Mouse (Mus musculus) heart, embryonic 12.5 days (tissue): ENCODE measurements around the gene Rgs16. TPM values are rescaled to one million over a fixed set of nuclear protein-coding genes. Genes with fewer than 3 reads are reported as not detected.

Source experiments
- ATAC-seq: fragments of 200-750 bp; cut with Nextera tagmentation; 2 replicates; pipeline ENCODE4 v1.8.0; 2017; ENCODE audit warnings: moderate TSS enrichment, moderate library complexity; ENCODE audit not compliant: insufficient number of reproducible peaks, low FRiP score
- H3K27ac ChIP-seq: fragments of 300-500 bp; sonication (generic); 2 replicates; pipeline ENCODE4 v1.5.1; 2016; ENCODE audit warnings: mild to moderate bottlenecking, moderate library complexity; ENCODE audit not compliant: poor library complexity, severe bottlenecking
- H3K27me3 ChIP-seq: fragments of 300-500 bp; sonication (generic); replicated peaks from 2 replicates; pipeline ENCODE4 v1.6.1; 2016; ENCODE audit warnings: mild to moderate bottlenecking, moderate library complexity
- H3K36me3 ChIP-seq: fragments of 300-500 bp; sonication (generic); 2 replicates; pipeline ENCODE4 v1.6.1; 2016; ENCODE audit warnings: mild to moderate bottlenecking, moderate library complexity
- H3K4me1 ChIP-seq: fragments of 300-500 bp; sonication (generic); replicated peaks from 2 replicates; pipeline ENCODE4 v1.6.1; 2016; ENCODE audit warnings: mild to moderate bottlenecking
- H3K4me2 ChIP-seq: fragments of 300-500 bp; sonication (generic); 2 replicates; pipeline ENCODE4 v1.6.1; 2016; ENCODE audit warnings: mild to moderate bottlenecking, moderate library complexity
- H3K4me3 ChIP-seq: fragments of 300-500 bp; sonication (generic); 2 replicates; pipeline ENCODE4 v1.5.1; 2016; ENCODE audit warnings: mild to moderate bottlenecking
- H3K9ac ChIP-seq: fragments of 300-500 bp; sonication (generic); 2 replicates; pipeline ENCODE4 v1.6.1; 2016; ENCODE audit warnings: mild to moderate bottlenecking, moderate library complexity
- H3K9me3 ChIP-seq: fragments of 300-500 bp; sonication (generic); replicated peaks from 2 replicates; pipeline ENCODE4 v1.6.1; 2016; ENCODE audit warnings: mild to moderate bottlenecking, moderate library complexity
- WGBS: fragments of 180-500 bp; shearing (Covaris S2); methylation state at CpG from one replicate; pipeline ENCODE4 v1.1.7; 2016; 5-methylcytosine and 5-hydroxymethylcytosine counted together
- polyA plus RNA-seq: library from polyadenylated mRNA; unstranded; fragments of >200 nt; fragmentation: Nextera tagmentation; extraction: Ambion mirVana; gene quantifications from 2 replicates; pipeline ENCODE4 v1.2.1, GENCODE M21; 2016

Gene Rgs16
- polyA plus RNA-seq, 1 experiment from 2014 or later = 4.7 TPM

DNA sequence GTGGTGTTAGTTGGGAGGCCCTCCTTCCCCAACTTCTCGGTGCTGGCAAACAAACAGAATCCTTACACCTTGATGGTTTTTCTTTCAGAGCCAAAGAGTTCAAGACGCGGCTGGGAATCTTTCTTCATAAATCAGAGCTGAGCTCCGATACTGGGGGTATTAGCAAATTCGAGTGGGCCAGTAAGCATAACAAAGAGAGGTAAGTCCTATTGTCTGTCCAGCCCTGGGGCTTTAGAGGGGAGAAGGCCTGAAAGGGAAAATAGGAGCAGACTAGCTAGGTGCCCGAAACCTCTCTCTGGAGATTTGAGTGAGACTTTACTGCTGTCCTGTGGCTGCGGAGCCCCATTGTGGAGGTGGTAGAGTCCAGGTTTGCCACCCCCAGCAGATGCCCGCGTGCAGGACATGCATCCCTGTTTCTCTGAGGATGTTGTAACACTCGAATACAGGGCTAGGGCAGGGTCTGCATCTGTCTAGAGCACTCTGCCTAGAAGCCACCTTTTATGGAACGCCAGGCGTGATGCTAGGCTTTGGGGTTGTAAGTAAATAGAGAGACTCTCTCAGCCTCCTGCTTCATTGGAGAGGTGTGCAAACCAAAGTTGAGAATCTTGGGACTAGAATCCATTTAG is 739 bp downstream of the Rgs16 start:
- no peak for ATAC-seq
- Histone ChIP-seq H3K27ac (no peak overlapping the region), H3K4me3 (peak overlapping the region; percentile 46), H3K4me2 (peak overlapping the region; percentile 87), H3K9me3 (no peaks in the 10 kb centered on the region), H3K4me1 (peaks cover 23% of the 10 kb centered on the region), H3K36me3 (peaks cover 5% of the 10 kb centered on the region), H3K9ac (no peak overlapping the region), H3K27me3 (peaks cover 46% of the 10 kb centered on the region)
- 39% methylated on average over 12 of the region's 12 CpGs for WGBS

DNA sequence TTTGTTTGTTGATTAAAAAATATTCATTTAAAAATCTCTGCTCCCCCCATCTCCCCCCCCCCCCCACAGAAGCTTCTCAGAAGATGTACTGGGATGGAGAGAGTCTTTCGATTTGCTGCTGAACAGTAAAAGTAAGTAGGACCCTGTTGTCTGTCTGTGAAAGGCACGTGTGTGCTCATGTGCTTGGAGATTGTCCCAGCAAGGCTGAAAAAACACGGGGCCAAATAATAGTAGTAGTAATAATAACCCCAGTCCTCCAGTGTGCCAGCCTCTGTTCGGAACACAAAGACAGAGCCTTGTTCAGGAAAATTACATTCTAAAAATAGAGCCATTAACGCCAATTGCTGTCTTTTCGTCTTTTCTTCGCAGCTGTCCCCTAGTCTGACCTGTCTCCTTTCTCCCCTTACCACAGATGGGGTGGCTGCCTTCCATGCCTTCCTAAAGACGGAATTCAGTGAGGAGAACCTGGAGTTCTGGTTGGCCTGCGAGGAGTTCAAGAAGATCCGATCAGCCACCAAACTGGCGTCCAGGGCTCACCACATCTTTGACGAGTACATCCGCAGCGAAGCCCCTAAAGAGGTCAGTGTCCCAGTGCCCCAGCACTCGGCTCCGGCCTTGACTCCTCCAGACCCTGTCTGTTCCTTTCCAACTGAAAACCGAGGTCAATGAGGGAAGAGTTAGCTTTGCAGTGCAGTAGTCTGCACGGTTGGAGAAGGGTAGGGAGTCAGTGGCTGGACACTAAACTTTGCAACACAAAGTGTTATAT is 1.6 kb downstream of the Rgs16 start:
- no peak for ATAC-seq
- Histone ChIP-seq H3K27ac (no peak overlapping the region), H3K36me3 (peaks cover 5% of the 10 kb centered on the region)

DNA sequence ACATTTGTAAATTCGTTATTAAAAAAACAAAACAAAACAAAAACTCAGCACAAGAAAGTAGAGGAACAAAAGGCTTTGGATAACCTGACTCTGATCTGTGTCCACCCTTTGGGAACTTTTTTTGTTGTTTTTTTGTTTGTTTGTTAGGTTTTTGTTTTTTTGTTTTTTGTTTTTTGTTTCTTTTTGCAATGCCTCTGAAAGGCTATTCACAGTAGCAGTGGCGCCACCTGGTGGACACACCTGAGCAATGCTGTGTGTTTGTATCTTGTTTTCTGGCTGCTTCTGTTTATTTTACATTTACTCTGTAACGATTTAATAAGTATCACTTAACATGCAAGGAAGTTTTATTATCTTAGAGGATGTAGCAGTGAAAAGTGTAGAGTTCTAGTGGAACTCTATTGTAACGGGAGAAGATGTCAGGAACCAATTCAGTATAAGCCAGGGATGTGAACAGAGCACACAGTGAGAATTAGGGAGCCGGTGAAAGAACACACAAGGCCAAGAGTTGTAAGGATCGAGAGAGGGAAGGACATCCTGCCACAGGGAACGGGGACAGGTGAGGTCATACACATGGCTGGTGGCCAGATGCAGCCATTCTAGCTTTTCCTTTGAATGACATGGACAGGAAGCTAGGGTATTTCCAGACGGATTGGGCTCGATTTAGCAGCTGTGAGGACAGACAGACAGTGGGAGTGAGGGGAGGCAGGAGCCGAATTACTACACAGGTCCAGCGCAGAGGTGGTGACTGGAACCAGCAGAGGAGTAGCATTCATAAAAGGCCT is 2.4 kb downstream of the Rgs16 start:
- H3K4me2 ChIP-seq = peak overlapping the region; percentile 87; the same call in 1 of the 2 replicates

More for the DNA sequence above, 1.6 kb downstream of the Rgs16 start:
- Histone ChIP-seq H3K9me3 (no peaks in the 10 kb centered on the region), H3K4me1 (peaks cover 23% of the 10 kb centered on the region), H3K4me2 (peak overlapping the region; percentile 87), H3K9ac (peak overlapping the region; percentile 46; the same call in 1 of the 2 replicates), H3K4me3 (peak overlapping the region; percentile 46), H3K27me3 (peaks cover 43% of the 10 kb centered on the region)
- 63% methylated on average over 18 of the region's 18 CpGs for whole genome bisulfite sequencing

DNA sequence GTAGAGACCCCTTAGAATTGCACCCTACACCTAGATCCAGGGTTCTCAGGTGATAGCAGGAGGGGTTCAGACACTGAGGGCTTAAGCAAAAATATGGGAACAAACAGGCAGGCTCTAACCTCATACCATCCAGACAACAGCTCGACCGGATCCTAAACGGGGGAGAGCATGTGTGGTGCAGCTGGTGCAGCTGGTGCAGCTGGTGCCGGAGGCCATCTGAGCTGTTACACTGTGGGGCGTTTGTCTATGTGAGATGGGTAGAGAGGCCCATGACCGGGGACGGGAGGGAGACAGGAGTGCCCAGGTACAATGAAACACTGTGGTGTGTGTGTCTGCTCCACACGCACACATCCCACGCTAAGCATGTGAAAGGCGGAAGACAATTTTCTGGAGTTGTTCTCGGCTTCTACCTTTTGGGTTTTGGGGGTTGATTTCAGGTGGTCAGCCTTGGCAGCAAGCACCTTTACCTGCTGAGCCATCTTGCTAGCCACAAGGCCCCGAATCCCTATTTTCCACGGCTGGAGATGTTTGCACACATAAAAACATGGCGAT is 6.0 kb downstream of the Rgs16 start:
- ATAC-seq = no peak
- peaks cover 39% of the 10 kb centered on the region for H3K4me1 ChIP-seq
- 81% methylated on average over 14 of the region's 14 CpGs for WGBS

More for the DNA sequence above, 2.4 kb downstream of the Rgs16 start:
- 38% methylated on average over 11 of the region's 11 CpGs for WGBS
- peaks cover 26% of the 10 kb centered on the region for H3K4me1 ChIP-seq
- no peaks in the 10 kb centered on the region for H3K9me3 ChIP-seq
- ATAC-seq = no peak
- H3K9ac ChIP-seq = no peak overlapping the region; the same call in 1 of the 2 replicates
- H3K36me3 ChIP-seq = peaks cover 5% of the 10 kb centered on the region
- H3K4me3 ChIP-seq = no peak overlapping the region
- H3K27ac ChIP-seq = no peak overlapping the region
- H3K27me3 ChIP-seq = peaks cover 35% of the 10 kb centered on the region

DNA sequence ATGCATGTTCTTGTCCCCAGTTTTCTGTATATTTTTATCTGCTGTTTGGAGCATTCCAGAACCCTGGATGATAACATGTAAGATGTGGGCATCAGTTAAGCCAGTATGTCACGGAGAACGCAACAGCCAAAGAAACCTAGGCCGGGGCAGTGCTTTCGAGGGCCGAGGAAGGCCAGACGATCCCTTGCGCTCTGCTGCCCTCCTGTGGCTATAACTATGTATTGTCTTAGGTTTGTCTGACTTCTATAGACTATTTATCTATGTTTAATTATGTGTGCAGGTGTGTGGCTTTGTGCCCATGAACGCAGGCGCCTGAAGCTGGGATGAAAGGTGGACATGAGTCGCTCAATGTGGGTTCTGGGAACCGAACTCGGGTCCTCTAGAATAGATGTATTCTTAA is 6.6 kb downstream of the Rgs16 start:
- ATAC-seq = no peak
- Histone ChIP-seq H3K4me2 (no peak overlapping the region), H3K4me1 (peaks cover 35% of the 10 kb centered on the region), H3K27me3 (0 out of 2 replicates have a peak, but pooled peaks cover 3% of the 10 kb centered on the region), H3K9me3 (no peaks in the 10 kb centered on the region), H3K4me3 (no peak overlapping the region), H3K9ac (no peak overlapping the region), H3K27ac (no peak overlapping the region), H3K36me3 (peaks cover 5% of the 10 kb centered on the region)
- 3% methylated on average over 12 of the region's 12 CpGs for WGBS

More for the DNA sequence above, 6.0 kb downstream of the Rgs16 start:
- Histone ChIP-seq H3K27me3 (peaks cover 8% of the 10 kb centered on the region; the same call in 1 of the 2 replicates), H3K4me3 (no peak overlapping the region), H3K4me2 (no peak overlapping the region), H3K36me3 (peaks cover 5% of the 10 kb centered on the region), H3K9ac (no peak overlapping the region), H3K9me3 (no peaks in the 10 kb centered on the region), H3K27ac (no peak overlapping the region)

DNA sequence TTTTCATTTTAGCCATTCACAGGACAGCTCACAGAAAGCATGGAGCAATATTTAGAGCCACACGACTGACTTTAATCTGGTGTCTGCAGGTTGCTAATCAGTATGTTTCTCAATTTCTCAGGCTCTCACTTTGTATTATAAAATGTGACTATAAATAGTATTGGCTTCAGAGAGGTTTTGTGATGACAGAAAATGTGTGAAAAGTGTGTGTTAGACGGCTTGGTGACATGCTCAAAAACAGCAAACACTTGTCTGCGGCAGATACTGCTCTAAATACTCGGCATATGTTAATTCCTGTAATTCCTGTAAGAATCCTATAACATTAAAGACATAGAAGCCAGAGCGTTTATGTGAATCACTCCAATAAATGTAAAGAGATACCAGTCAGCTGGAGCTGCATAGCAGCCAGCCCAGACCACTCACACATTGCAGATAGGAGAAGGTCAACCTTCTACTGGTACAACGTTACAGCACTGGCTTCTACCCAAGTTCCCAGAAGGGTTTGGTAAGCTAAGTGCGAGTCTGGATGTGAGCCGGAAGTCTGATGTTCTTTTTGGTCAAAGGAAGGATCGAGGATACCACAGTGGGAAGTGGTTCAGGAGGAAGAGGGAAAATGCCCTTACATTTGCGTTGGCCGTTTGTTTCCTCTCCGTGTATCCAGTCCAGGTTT is 7.8 kb downstream of the Rgs16 start:
- Histone ChIP-seq H3K4me1 (peaks cover 38% of the 10 kb centered on the region), H3K4me2 (peak overlapping the region; percentile 32), H3K27me3 (no peaks in the 10 kb centered on the region), H3K4me3 (no peak overlapping the region), H3K27ac (peak overlapping the region; percentile 24), H3K9me3 (no peaks in the 10 kb centered on the region), H3K9ac (no peak overlapping the region), H3K36me3 (peaks cover 5% of the 10 kb centered on the region)
- no peak for ATAC-seq
- WGBS = 51% methylated on average over 12 of the region's 12 CpGs

DNA sequence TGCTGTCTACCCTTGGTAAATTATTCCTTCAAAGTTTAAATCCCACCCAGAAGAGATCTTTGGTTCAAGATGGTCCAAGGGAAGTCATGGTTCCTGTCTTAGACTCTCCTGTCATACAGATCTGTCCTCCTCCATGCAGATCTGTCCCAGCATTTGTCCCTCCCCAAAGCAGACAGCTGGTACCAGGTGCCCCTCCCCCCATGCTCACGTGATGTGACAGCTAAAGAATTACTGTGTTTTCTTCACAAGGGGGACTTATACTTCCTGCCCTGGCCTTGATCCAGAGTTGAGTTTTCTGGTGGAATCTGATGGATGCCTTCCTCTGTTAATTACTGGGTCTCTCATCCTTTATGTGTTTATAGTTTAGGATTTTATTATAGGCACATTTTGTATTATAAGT is 8.4 kb downstream of the Rgs16 start:
- Histone ChIP-seq H3K27me3 (no peaks in the 10 kb centered on the region), H3K9me3 (no peaks in the 10 kb centered on the region), H3K9ac (no peak overlapping the region), H3K27ac (peak overlapping the region; percentile 24), H3K4me3 (no peak overlapping the region), H3K4me2 (peak overlapping the region; percentile 67), H3K36me3 (peaks cover 2% of the 10 kb centered on the region), H3K4me1 (peaks cover 38% of the 10 kb centered on the region)
- ATAC-seq = no peak
- 8% methylated on average over 1 of the region's 1 CpGs for WGBS

DNA sequence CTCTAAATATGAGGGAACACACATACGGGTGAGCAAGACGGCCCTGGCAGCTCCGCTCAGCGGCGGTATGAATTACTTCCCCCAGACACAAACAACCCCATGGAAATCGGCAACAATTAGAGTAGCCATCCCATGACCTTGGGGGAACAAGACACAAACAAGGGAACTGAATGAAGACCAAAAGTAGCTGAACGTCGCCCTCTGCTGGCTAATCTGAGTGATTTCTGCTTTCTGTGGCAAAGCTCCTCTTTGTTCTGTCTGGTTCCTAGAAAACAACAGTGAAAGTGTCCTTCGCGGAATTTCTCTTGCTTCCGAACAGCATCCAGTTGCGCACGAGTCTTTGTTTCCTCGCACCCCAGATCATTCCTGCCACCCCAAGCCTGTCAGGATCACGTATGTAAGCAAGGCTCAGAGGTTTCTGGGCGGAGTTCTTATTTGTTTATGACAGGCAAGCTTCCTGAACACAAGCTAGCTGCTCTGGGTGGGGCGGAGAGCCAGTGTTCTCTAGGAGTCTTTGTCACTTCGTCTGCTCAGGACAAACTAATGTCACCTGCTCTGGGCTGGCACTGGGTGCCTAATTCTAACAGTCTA is 9.2 kb downstream of the Rgs16 start, which contains the start of gene Rnasel:
Rnasel (plus strand) TSS at position 216 of the 591 bp plus-strand sequence.
- ATAC-seq = peak; percentile 65
- WGBS = 7% methylated on average over 18 of the region's 18 CpGs

DNA sequence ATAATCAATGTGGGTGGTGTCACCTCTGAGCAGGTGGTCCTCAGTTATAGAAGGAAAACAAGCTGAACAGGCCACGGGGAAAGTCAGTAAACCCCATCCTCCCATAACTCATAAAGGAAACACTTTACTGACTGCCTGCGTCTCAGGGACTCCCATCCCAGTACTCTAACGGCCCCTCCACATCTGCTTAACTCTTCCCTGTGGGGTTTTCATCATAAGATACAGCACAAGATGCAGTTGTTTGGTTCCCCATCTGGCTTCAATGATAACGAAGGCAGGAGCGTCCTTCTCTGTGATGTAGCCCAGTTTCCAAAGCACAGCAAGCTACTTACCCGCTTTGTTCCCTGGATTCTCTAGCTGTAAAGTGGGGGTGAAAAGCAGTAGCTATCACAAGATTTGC is 9.9 kb downstream of the Rgs16 start:
- Histone ChIP-seq H3K27me3 (0 out of 2 replicates have a peak, but pooled peaks cover 3% of the 10 kb centered on the region), H3K4me2 (peak overlapping the region; percentile 67), H3K9ac (peak overlapping the region; percentile 75), H3K36me3 (no peaks in the 10 kb centered on the region), H3K4me3 (peak overlapping the region; percentile 47; the same call in 1 of the 2 replicates), H3K4me1 (peaks cover 38% of the 10 kb centered on the region), H3K9me3 (no peaks in the 10 kb centered on the region), H3K27ac (no peak overlapping the region)
- ATAC-seq = no peak
- 57% methylated on average over 6 of the region's 6 CpGs for WGBS

More for the DNA sequence above, 9.2 kb downstream of the Rgs16 start, which contains the start of gene Rnasel:
- Histone ChIP-seq H3K4me1 (peaks cover 38% of the 10 kb centered on the region), H3K36me3 (no peaks in the 10 kb centered on the region), H3K27me3 (0 out of 2 replicates have a peak, but pooled peaks cover 3% of the 10 kb centered on the region), H3K4me3 (peak within 1 kb of the TSS; percentile 47), H3K27ac (peak within 1 kb of the TSS; percentile 62), H3K9me3 (no peaks in the 10 kb centered on the region), H3K9ac (peak within 1 kb of the TSS; percentile 75), H3K4me2 (peak within 1 kb of the TSS; percentile 67)
